Mouse (Mus musculus) embryo, embryonic 9.5 days (tissue): ENCODE measurements around the gene Asb5.
"Not testable (repeated sequence)": the region's sequence is repeated elsewhere in the genome, so short reads cannot be mapped to it uniquely, and the experiment has no call there.

Source experiments
- DNase-seq: peaks from one replicate; pipeline ENCODE4 v3.0.0-alpha.2; 2017; ENCODE audit errors: extremely low spot score

Gene Asb5

DNA sequence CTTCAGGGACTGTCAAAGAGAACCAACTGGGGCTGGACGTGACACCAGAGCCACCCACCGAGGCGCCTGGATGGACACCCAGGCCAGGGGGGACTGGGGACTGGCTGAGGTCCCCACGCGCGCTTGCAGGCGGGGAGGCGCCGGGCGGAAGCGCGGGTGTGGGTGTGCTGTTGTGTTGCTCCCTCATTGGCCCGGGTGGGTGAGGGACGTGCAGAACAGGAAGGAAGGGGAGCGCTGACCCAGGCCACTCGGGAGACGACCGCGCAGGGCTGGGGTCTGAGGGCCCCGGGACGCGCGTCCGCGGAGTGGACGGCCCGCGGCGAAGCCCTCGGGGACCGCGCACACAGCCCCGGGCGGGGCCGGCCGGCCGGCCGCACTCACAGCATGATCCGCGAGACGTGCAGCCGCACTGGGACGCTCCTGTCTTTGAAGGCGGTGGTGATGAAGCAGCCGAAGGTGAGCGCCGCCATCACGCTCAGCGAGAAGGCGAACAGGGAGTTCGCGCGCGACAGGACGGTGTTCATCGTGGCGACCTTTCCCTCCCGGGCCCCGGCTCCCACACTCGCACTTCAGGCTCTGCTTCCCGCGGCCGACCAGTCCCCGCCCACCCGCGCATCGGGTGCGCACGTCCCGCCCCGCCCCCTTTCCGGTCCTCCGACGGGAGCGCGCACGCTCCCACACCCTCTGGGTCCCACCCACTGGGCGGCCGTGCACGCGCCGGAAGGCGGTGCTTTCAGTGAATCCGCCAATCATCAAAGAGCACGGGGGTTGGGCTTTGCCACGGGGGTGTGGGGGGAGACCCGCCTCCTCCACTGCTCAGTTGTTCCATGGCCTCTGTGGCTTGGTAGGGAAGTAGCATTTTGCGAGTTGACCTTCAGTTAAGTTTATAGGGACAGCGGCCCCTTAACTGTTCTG, at the start of gene Asb5, which contains the start of gene Spcs3:
Gene Asb5 (plus strand): TSS at position 199 of the 915 bp plus-strand sequence.
Gene Spcs3 (minus strand): TSS at position 617 of the 915 bp plus-strand sequence.
- DNase-seq, result peak; percentile 94

- no peak for DNase-seq
Measured at GRCm38 (mm10) chr8:54486555-54487273, 42.7 kb upstream of the Asb5 start.

- no peak for DNase-seq
Measured at GRCm38 (mm10) chr8:54488437-54488836, 40.9 kb upstream of the Asb5 start.

DNA sequence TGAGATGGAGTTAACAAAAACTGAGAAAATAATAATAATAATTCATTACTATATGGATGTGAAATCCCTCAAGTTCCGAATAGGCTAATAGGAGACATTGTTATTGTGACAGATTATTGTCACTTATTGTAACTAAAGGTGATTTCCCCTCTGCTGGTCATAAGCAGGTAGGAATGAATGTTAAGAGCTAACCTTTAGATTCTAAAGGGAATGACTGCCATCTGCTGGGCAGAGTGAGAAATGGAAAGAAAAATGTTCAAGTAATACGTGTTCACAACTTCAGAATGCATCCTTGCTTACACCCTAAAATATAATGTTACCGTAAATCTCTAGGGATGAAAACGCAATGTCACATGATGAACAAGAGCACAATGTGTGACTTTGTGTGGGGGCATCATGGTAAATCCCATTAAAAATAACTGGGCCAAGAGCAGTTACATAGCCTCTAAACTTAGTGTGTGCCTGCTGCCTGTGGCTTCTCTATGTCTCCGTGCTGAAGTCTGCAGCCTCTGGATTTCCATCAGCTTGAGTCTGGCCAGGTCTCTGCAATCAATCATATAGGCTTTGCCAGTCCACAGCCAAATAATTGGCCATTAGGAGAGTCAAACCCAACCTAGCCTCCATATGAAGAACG, 38.2 kb upstream of the Asb5 start:
- DNase-seq, result peak; percentile 63

DNA sequence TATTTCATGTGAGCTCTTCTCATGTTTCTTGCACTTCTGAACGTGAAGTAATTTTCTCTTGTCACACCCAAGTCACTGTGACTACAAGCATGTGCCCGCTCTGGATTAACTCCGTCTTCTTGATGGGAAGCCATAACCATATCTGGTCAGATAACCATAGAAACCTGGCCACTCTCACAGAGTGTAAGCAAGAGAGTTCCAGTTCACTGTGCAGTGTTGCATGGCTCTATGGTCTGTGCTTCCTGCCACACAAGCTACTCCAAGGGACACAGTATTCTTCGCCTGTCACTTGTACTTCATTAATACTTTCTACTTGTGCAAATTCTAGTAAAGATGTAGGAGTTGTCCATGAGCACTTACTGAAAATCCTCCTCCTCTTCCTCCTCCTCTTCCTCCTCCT, 37.4 kb upstream of the Asb5 start:
- DNase-seq, result no peak

GRCm38 (mm10) chr8:54493110-54493509, 36.3 kb upstream of the Asb5 start:
- DNase-seq, result peak; percentile 62

DNA sequence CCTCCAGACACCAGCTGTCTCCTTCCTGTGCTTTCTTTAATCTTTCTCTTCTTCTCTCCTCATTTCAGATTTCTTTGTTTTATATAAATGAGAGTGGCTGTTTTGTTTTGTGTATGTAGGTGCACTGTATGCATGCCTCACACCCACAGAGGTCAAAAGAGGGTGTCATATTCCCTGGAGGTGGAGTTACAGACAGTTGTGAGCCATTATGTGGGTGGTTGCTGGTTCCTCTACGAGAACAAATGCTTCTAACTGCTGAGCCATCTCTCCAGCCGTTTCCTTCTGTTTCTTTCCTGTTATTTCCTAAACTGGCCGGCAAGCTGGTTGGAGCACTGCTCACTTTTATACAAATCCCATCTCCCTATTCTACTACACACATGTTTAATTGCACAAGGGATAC, 35.5 kb upstream of the Asb5 start:
- DNase-seq, result no peak

DNA sequence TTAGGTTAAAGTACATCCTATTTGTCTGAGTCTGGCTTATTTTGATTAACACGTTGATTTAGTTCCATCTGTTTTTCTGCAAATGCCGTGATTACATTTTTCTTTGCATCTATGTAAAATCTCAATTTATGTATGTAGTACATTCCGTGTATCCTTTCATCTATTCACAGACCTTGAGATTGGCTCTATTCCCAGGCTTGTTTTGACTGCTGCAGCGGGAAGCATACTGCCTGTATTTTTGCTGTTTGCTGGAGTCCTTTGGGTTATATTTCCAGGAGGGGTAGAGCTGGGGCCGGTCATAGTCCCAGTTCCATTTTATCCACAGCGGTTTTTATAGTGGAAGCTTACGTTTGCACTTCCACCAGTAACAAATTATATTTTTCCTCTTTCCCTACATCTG, 26.3 kb upstream of the Asb5 start:
- no peak for DNase-seq

- DNase-seq, result no peak
Measured at GRCm38 (mm10) chr8:54505060-54505459, 24.3 kb upstream of the Asb5 start.

- DNase-seq, result peak; percentile 76
Measured at GRCm38 (mm10) chr8:54507428-54508095, 21.8 kb upstream of the Asb5 start.

- no peak for DNase-seq
Measured at GRCm38 (mm10) chr8:54508096-54508456, 21.3 kb upstream of the Asb5 start.

- DNase-seq, result no peak
Measured at GRCm38 (mm10) chr8:54508814-54509213, 20.6 kb upstream of the Asb5 start.

DNA sequence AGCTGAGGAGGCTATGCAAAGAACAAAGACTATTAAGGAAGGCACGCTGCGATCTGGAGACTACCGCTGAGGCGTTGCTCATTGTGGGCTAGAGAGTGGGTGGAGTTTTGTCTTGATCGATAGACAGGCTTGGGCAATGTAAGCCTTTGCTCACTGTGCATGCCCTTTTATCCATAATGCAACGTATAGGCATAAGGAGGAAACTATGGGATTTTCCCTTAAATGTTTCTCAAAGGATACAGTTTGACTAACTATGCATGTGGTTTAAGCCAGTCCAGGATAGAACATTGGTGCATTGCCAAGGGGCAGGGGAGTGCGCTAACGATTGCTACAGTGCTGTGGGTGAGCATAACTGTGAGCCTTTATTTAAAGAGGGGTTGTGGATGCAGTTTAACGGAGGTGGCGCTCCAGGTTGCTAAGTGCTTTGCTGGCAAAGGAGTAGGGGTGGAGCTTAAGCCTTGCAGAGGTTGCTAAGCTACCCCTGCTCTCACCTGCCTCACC, 20.1 kb upstream of the Asb5 start:
- DNase-seq, result peak; percentile 38

GRCm38 (mm10) chr8:54511791-54512190, 17.6 kb upstream of the Asb5 start:
- no peak for DNase-seq

DNA sequence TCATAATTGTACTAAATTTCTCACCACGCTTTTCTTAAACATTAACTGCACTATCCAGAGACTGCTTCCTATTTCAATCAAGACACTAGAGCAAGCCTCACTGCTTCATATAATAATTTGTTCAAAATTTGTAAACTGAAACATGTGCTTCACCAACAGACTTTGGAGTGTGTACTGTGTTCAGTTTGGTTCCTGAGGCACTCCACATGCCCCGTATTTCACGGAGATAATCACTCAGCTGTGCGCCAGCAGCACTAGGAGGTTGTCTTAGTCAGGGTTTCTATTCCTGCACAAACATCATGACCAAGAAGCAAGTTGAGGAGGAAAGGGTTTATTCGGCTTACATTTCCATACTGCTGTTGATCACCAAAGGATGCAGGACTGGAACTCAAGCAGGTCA, 17.2 kb upstream of the Asb5 start:
- DNase-seq, result not testable (repeated sequence)

- no peak for DNase-seq
Measured at GRCm38 (mm10) chr8:54518756-54519460, 10.5 kb upstream of the Asb5 start.

DNA sequence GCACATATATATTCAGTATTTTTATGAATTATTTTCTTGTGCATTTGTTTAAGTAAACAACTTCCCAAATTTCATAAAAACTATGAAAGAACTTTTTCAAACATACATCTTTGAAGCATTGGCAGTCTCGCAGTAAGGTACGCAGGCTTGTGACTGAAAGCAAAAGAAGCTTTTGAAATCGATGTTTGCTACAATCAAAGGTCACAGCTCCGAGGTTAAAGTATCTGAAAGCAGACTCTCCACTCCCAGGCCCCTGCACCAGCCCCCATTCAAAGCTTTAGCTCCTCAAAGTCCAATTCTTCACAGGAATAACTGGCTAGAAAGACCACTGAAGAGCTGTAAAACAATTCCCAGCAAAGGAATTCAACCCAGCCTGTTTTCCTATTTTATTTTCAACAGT, 8.9 kb upstream of the Asb5 start:
- DNase-seq, result no peak

DNA sequence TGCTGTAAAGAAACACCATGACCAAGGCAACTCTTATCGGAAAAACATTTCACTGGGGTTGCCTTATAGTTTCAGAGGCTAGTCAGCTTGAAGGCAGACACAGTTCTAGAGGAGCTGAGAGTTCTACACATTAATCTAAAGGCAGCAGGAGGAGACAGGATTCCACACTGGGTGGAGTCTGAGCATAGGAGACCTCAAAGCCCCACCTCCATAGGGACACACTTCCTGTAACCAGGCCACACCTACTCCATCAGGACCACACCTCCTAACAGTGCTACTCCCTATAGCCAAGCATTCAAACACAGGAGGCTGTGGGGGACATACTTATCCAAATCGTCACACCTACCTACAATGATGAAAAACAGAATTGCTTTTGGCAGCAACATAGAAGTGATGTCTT, 3.8 kb upstream of the Asb5 start:
- DNase-seq, result no peak

DNA sequence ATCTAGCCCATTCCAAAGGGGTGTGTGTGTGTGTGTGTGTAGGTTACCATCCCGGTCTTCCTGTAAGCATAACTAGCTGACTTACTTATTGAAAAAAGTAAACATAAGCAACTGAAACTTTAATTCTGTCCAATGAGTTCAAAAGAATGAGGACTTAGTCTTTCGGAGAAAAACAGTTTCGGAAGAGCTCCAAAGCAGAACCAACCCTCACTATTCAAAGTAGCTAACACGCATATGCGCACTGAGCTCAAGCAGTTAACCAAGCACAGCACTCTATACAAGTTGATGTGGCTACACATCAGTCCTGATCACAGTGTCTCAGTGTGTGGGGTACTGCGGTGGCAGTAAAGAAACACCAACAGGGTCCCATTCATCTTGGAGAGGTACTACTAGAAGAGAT, 2.7 kb upstream of the Asb5 start:
- no peak for DNase-seq

DNA sequence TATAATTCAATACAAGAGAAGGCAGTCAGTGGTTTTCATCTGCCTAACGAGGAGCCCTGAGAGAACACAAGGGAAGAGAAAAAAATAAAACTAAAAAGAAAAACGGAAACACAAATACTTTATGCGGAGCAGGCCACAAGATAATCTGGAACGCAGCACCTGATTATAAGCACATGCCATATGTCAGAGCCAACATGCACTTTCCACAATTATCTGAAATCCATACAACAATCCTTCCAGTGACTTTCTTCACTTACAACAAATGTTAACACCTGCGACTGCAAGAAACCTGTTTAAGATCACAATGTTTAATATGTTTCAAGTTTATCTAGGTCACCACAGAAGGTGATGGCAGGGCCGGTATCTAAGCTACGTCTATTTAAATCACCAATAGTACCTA, 809 bp upstream of the Asb5 start:
- DNase-seq, result no peak

- no peak for DNase-seq
Measured at GRCm38 (mm10) chr8:54535172-54535571, 5.8 kb downstream of the Asb5 start.
